Mouse (Mus musculus): ENCODE results near the gene Olfr322. TPM values are rescaled to one million over a fixed set of nuclear protein-coding genes. Genes with fewer than 3 reads are reported as not detected.

Olfr322 gene
- total and polyA plus RNA-seq, 3 experiments: not detected

- Histone ChIP-seq H3K4me3 (no peak overlapping the region), H3K79me2 (replicated peaks; ENCODE audit: control insufficient read depth, insufficient read depth, low read length) (no peaks in the 10 kb centered on the region), H3K27ac (no peak overlapping the region), H3K9ac (ENCODE audit: low read depth, low read length) (no peak overlapping the region), H3K36me3 (ENCODE audit: control insufficient read depth, insufficient read depth, low read length) (no peaks in the 10 kb centered on the region), H3K4me1 (ENCODE audit: control insufficient read depth, insufficient read depth, low read length) (no peaks in the 10 kb centered on the region), H3K27me3 (ENCODE audit: control insufficient read depth, insufficient read depth, low read length) (no peaks in the 10 kb centered on the region)
- no peak for TF ChIP-seq POLR2A (IDR thresholded peaks at IDR 0.05; ENCODE audit: insufficient read depth, low read depth, low read length)
- no peak for TF ChIP-seq EP300 (IDR thresholded peaks at IDR 0.05; ENCODE audit: insufficient read depth, low read depth, low read length)
- TF ChIP-seq CTCF (IDR thresholded peaks at IDR 0.05): no peak
- intact Hi-C loops (cut with DNase I): no loop called here
- WGBS: 61% methylated on average over 4 of the region's 4 CpGs
- no peak for DNase-seq
Observed at GRCm38 (mm10) chr11:58626146-58626545, 32.4 kb upstream of the Olfr322 start.

GRCm38 (mm10) chr11:58630401-58630800 is 28.2 kb upstream of the Olfr322 start, which contains the start of gene Olfr323:
Olfr323 (minus strand) TSS chr11:58630501.
- H3K36me3 ChIP-seq (ENCODE audit: control insufficient read depth, insufficient read depth, low read length): no peaks in the 10 kb centered on the region
- no peak within 1 kb of the TSS for H3K9ac ChIP-seq (ENCODE audit: low read depth, low read length)
- intact Hi-C loops (cut with DNase I): loop anchor here (10.0 kb wide), 1 partner anchor 136 kb away; the partner anchor contains the start of gene Olfr332
- DNase-seq: no peak
- H3K4me1 ChIP-seq (ENCODE audit: control insufficient read depth, insufficient read depth, low read length): no peaks in the 10 kb centered on the region
- no peak for TF ChIP-seq EP300 (IDR thresholded peaks at IDR 0.05; ENCODE audit: insufficient read depth, low read depth, low read length)
- no peak for TF ChIP-seq POLR2A (IDR thresholded peaks at IDR 0.05; ENCODE audit: insufficient read depth, low read depth, low read length)
- no peak within 1 kb of the TSS for H3K4me3 ChIP-seq
- no peak within 1 kb of the TSS for H3K27ac ChIP-seq
- WGBS: 74% methylated on average over 5 of the region's 5 CpGs
- no peaks in the 10 kb centered on the region for H3K27me3 ChIP-seq (ENCODE audit: control insufficient read depth, insufficient read depth, low read length)
- H3K79me2 ChIP-seq (replicated peaks; ENCODE audit: control insufficient read depth, insufficient read depth, low read length): no peaks in the 10 kb centered on the region

- no peak overlapping the region for H3K27ac ChIP-seq
- no peak for DNase-seq
- H3K4me3 ChIP-seq: no peak overlapping the region
- intact Hi-C loops (cut with DNase I): loop anchor here (5.0 to 10.0 kb wide), 2 partner anchors 140 to 333 kb away; partner anchors contain the start of gene Olfr332
- H3K36me3 ChIP-seq (ENCODE audit: control insufficient read depth, insufficient read depth, low read length): no peaks in the 10 kb centered on the region
- H3K4me1 ChIP-seq (ENCODE audit: control insufficient read depth, insufficient read depth, low read length): no peaks in the 10 kb centered on the region
- TF ChIP-seq CTCF (IDR thresholded peaks at IDR 0.05) (no peak), POLR2A (IDR thresholded peaks at IDR 0.05; ENCODE audit: insufficient read depth, low read depth, low read length) (no peak), EP300 (IDR thresholded peaks at IDR 0.05; ENCODE audit: insufficient read depth, low read depth, low read length) (no peak)
- no peak overlapping the region for H3K9ac ChIP-seq (ENCODE audit: low read depth, low read length)
- no peaks in the 10 kb centered on the region for H3K79me2 ChIP-seq (replicated peaks; ENCODE audit: control insufficient read depth, insufficient read depth, low read length)
- WGBS: 46% methylated on average over 4 of the region's 4 CpGs
- no peaks in the 10 kb centered on the region; the same call in 1 of the 2 replicates for H3K27me3 ChIP-seq (ENCODE audit: control insufficient read depth, insufficient read depth, low read length)
Observed at GRCm38 (mm10) chr11:58634878-58635277, 23.7 kb upstream of the Olfr322 start.

- Histone ChIP-seq H3K4me3 (no peak overlapping the region), H3K79me2 (replicated peaks; ENCODE audit: control insufficient read depth, insufficient read depth, low read length) (no peaks in the 10 kb centered on the region), H3K9ac (ENCODE audit: low read depth, low read length) (no peak overlapping the region), H3K27ac (no peak overlapping the region), H3K4me1 (ENCODE audit: control insufficient read depth, insufficient read depth, low read length) (no peaks in the 10 kb centered on the region), H3K27me3 (ENCODE audit: control insufficient read depth, insufficient read depth, low read length) (peaks cover 3% of the 10 kb centered on the region), H3K36me3 (ENCODE audit: control insufficient read depth, insufficient read depth, low read length) (no peaks in the 10 kb centered on the region)
- 16% methylated on average over 4 of the region's 4 CpGs for WGBS
- DNase-seq: peak; percentile 50 to 64
- intact Hi-C loops (cut with DNase I): loop anchor here (1.0 to 10.0 kb wide), 3 partner anchors 142 to 334 kb away; partner anchors contain the start of gene Olfr332
- TF ChIP-seq EP300 (IDR thresholded peaks at IDR 0.05; ENCODE audit: insufficient read depth, low read depth, low read length) (no peak), CTCF (IDR thresholded peaks at IDR 0.05) (peak; percentile 77)
Observed at GRCm38 (mm10) chr11:58636376-58636977, 22.1 kb upstream of the Olfr322 start.

GRCm38 (mm10) chr11:58638176-58638701 is 20.3 kb upstream of the Olfr322 start:
- DNase-seq: peak; percentile 24 to 32
- Histone ChIP-seq H3K27ac (no peak overlapping the region), H3K9ac (ENCODE audit: low read depth, low read length) (no peak overlapping the region), H3K4me1 (ENCODE audit: control insufficient read depth, insufficient read depth, low read length) (no peaks in the 10 kb centered on the region), H3K36me3 (ENCODE audit: control insufficient read depth, insufficient read depth, low read length) (no peaks in the 10 kb centered on the region), H3K27me3 (ENCODE audit: control insufficient read depth, insufficient read depth, low read length) (peaks cover 3% of the 10 kb centered on the region), H3K79me2 (replicated peaks; ENCODE audit: control insufficient read depth, insufficient read depth, low read length) (no peaks in the 10 kb centered on the region), H3K4me3 (no peak overlapping the region)
- no peak for TF ChIP-seq POLR2A (IDR thresholded peaks at IDR 0.05; ENCODE audit: insufficient read depth, low read depth, low read length)
- TF ChIP-seq EP300 (IDR thresholded peaks at IDR 0.05; ENCODE audit: insufficient read depth, low read depth, low read length): no peak
- no peak for TF ChIP-seq CTCF (IDR thresholded peaks at IDR 0.05)
- 44% methylated on average over 7 of the region's 7 CpGs for WGBS
- intact Hi-C loops (cut with DNase I): loop anchor here (5.0 to 10.0 kb wide), 2 partner anchors 143 to 336 kb away; partner anchors contain the start of gene Olfr332

- DNase-seq: peak in 1 of 2 experiments; percentile 28
- Histone ChIP-seq H3K4me1 (ENCODE audit: control insufficient read depth, insufficient read depth, low read length) (no peaks in the 10 kb centered on the region), H3K27me3 (ENCODE audit: control insufficient read depth, insufficient read depth, low read length) (peaks cover 3% of the 10 kb centered on the region), H3K36me3 (ENCODE audit: control insufficient read depth, insufficient read depth, low read length) (no peaks in the 10 kb centered on the region), H3K4me3 (peak within 1 kb of the TSS; percentile 22; the same call in 1 of the 2 replicates), H3K27ac (no peak within 1 kb of the TSS), H3K79me2 (replicated peaks; ENCODE audit: control insufficient read depth, insufficient read depth, low read length) (no peaks in the 10 kb centered on the region), H3K9ac (ENCODE audit: low read depth, low read length) (0 out of 2 replicates have a peak within 1 kb of the TSS, but pooled peaks have one; percentile 11)
- WGBS: 2% methylated on average over 34 of the region's 34 CpGs
- intact Hi-C loops (cut with DNase I): no loop called here
- no peak for TF ChIP-seq CTCF (IDR thresholded peaks at IDR 0.05)
- TF ChIP-seq EP300 (IDR thresholded peaks at IDR 0.05; ENCODE audit: insufficient read depth, low read depth, low read length): no peak
Observed at GRCm38 (mm10) chr11:58640272-58640867, 18.2 kb upstream of the Olfr322 start, which contains the start of gene Trim58. Trim58 (plus strand) TSS chr11:58640465.
